Mouse (Mus musculus): ENCODE measurements at regions not wholly inside any gene's neighbourhood (a gene's known extent, or its start where the extent isn't known, plus 50 kb on each side); places are given as distances from the start of the nearest gene placed in this dataset.
A peak's percentile ranks its signal among the peaks of the same experiment; 100 is the strongest.

DNA sequence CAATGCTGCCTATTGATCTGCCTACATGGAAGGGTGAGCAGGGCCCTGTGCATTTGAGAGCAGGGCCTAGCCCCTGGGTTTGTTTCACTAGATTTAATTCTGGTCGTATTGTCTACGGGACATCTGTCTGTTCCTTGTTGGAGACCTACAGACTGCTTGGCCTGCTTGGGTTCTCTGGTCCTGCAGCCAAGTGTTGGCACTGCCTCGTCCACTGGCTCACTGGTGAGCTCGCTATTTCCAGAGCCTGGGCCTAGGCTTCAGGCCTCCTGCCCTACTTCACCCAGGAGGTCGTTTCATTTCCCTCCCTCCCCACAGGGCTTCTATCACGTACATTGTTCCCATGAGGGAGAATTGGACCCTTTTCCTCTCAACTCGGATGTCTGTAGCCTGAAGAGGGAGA is 62.2 kb upstream of the Blcap start:
- Histone ChIP-seq H3K4me2 (ENCODE audit: low read length) (no peak overlapping the region), H3K9ac (ENCODE audit: low read length) (no peak overlapping the region), H3K27me3 (replicated peaks; ENCODE audit: control insufficient read depth, insufficient read depth, low read length) (no peaks in the 10 kb centered on the region), H3K4me3 (ENCODE audit: low read depth, low read length) (no peak overlapping the region), H3K27ac (ENCODE audit: low read depth) (no peak overlapping the region), H3K36me3 (ENCODE audit: control insufficient read depth, insufficient read depth, low read length) (no peaks in the 10 kb centered on the region), H3K9me3 (ENCODE audit: control insufficient read depth, low read length) (no peaks in the 10 kb centered on the region), H3K4me1 (replicated peaks; ENCODE audit: control insufficient read depth, insufficient read depth, low read length) (0 out of 2 replicates have a peak, but pooled peaks cover 4% of the 10 kb centered on the region)
- ATAC-seq (replicated peaks; ENCODE audit: low FRiP score, low TSS enrichment, low read depth) (no peak), DNase-seq (ENCODE audit: low spot score) (no peak)
- WGBS, result 58% methylated on average over 7 of the region's 7 CpGs

DNA sequence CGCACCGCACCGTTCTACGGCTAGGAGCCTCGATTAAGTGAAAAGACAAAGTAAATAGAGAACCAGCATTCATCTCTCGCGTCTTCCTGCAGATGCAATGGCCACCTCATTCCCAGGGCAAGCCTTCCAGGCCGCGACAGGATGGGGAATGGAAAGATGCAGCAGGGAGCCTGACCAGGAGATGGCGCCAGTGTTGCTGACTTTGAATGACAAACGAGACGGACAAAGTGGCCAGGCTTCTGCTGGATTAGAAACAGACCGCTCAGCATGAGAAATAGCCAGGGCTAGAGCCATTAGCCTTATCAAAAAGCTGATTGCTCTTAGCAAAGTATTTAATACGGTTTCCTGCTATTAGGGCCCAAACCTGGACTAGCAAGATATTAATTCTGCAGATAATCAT is 64.6 kb upstream of the Blcap start:
- DNase-seq (ENCODE audit: low spot score), result peak; percentile 95
- H3K4me1 ChIP-seq (replicated peaks; ENCODE audit: control insufficient read depth, insufficient read depth, low read length), result 0 out of 2 replicates have a peak, but pooled peaks cover 4% of the 10 kb centered on the region
- WGBS, result 8% methylated on average over 14 of the region's 14 CpGs
- H3K4me2 ChIP-seq (ENCODE audit: low read length), result no peak overlapping the region
- H3K27ac ChIP-seq (ENCODE audit: low read depth), result no peak overlapping the region
- no peak for ATAC-seq (replicated peaks; ENCODE audit: low FRiP score, low TSS enrichment, low read depth)
- H3K27me3 ChIP-seq (replicated peaks; ENCODE audit: control insufficient read depth, insufficient read depth, low read length), result no peaks in the 10 kb centered on the region
- H3K9ac ChIP-seq (ENCODE audit: low read length), result no peak overlapping the region
- H3K9me3 ChIP-seq (ENCODE audit: control insufficient read depth, low read length), result no peaks in the 10 kb centered on the region
- H3K4me3 ChIP-seq (ENCODE audit: low read depth, low read length), result no peak overlapping the region
- H3K36me3 ChIP-seq (ENCODE audit: control insufficient read depth, insufficient read depth, low read length), result no peaks in the 10 kb centered on the region

GRCm38 (mm10) chr2:157640873-157641272 is 69.8 kb upstream of the Blcap start:
- Histone ChIP-seq H3K27ac (ENCODE audit: low read depth) (no peak overlapping the region), H3K4me1 (replicated peaks; ENCODE audit: control insufficient read depth, insufficient read depth, low read length) (no peaks in the 10 kb centered on the region), H3K36me3 (ENCODE audit: control insufficient read depth, insufficient read depth, low read length) (no peaks in the 10 kb centered on the region), H3K27me3 (replicated peaks; ENCODE audit: control insufficient read depth, insufficient read depth, low read length) (no peaks in the 10 kb centered on the region), H3K9ac (ENCODE audit: low read length) (no peak overlapping the region), H3K4me3 (ENCODE audit: low read depth, low read length) (no peak overlapping the region), H3K9me3 (ENCODE audit: control insufficient read depth, low read length) (no peaks in the 10 kb centered on the region), H3K4me2 (ENCODE audit: low read length) (no peak overlapping the region)
- DNase-seq (ENCODE audit: low spot score) (no peak), ATAC-seq (replicated peaks; ENCODE audit: low FRiP score, low TSS enrichment, low read depth) (no peak)
- 51% methylated on average over 4 of the region's 4 CpGs for WGBS

DNA sequence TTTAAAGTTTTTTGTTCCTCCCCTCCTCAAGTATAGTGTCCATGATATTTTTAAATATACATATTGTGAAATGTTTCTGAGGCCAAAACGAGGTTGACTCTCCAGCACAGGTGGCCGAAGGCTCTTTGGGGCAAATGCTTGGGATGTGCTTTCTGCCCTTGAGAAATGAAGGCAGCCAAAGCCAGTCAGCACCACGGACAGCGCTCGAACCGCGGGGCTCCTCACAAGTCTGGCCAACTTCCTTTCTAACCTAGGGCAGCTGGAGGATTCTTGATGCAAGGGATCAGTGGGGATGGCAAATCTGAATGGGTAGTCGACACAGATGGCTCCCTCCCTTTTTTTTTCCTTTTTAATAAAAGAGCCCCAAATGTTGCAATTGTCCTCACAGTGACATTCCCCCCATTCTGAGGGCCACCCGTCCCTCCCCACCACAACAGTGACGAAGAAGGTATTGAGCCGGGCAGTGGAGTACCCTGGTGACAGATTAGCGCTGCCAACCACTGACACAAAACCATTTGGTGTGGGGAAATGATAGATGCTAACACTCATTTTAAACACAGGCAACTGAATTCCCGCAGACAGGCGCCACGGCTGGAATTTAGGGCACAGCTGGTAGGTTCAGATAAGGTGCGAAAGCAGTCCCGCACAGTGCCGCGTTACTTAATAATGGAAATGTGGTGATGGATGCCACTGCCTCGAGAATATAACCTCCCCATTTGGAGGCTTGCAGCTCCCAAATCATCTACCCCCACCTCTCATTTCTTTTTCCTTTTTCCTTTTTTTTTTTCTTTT is 73.4 kb upstream of the Ctnnbl1 start:
- Histone ChIP-seq H3K9me3 (ENCODE audit: control insufficient read depth, low read length) (no peaks in the 10 kb centered on the region), H3K4me3 (ENCODE audit: low read depth, low read length) (no peak overlapping the region), H3K4me2 (ENCODE audit: low read length) (no peak overlapping the region), H3K4me1 (replicated peaks; ENCODE audit: control insufficient read depth, insufficient read depth, low read length) (no peaks in the 10 kb centered on the region), H3K9ac (ENCODE audit: low read length) (no peak overlapping the region), H3K36me3 (ENCODE audit: control insufficient read depth, insufficient read depth, low read length) (no peaks in the 10 kb centered on the region), H3K27me3 (replicated peaks; ENCODE audit: control insufficient read depth, insufficient read depth, low read length) (no peaks in the 10 kb centered on the region), H3K27ac (ENCODE audit: low read depth) (no peak overlapping the region)
- ATAC-seq (replicated peaks; ENCODE audit: low FRiP score, low TSS enrichment, low read depth) (no peak), DNase-seq (ENCODE audit: low spot score) (peak; percentile 95)
- 18% methylated on average over 20 of the region's 20 CpGs for WGBS

DNA sequence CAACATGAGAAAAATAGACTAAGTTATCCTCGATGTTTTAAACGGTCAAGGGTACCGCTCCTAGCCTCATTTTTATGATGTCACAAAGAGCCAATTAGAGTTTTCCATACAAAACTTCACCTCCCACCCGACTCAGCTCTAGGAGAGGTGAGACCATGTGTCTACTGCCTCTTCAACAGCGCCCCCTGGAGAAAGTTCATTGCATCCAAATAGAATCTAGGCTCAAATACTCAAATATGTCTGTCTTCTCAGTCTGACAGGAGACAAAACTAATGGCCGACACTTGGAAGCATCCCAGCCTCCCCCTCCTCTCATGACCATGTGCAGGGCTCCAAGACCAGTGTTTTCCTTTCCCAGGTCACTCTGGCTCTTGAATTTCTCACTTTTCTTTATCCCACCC is 72.7 kb upstream of the Ctnnbl1 start:
- ATAC-seq (replicated peaks; ENCODE audit: low FRiP score, low TSS enrichment, low read depth) (no peak), DNase-seq (ENCODE audit: low spot score) (no peak)
- WGBS, result 48% methylated on average over 6 of the region's 6 CpGs
- Histone ChIP-seq H3K27me3 (replicated peaks; ENCODE audit: control insufficient read depth, insufficient read depth, low read length) (no peaks in the 10 kb centered on the region), H3K4me2 (ENCODE audit: low read length) (no peak overlapping the region), H3K9ac (ENCODE audit: low read length) (no peak overlapping the region), H3K4me3 (ENCODE audit: low read depth, low read length) (no peak overlapping the region), H3K36me3 (ENCODE audit: control insufficient read depth, insufficient read depth, low read length) (no peaks in the 10 kb centered on the region), H3K4me1 (replicated peaks; ENCODE audit: control insufficient read depth, insufficient read depth, low read length) (no peaks in the 10 kb centered on the region), H3K9me3 (ENCODE audit: control insufficient read depth, low read length) (no peaks in the 10 kb centered on the region), H3K27ac (ENCODE audit: low read depth) (no peak overlapping the region)

DNA sequence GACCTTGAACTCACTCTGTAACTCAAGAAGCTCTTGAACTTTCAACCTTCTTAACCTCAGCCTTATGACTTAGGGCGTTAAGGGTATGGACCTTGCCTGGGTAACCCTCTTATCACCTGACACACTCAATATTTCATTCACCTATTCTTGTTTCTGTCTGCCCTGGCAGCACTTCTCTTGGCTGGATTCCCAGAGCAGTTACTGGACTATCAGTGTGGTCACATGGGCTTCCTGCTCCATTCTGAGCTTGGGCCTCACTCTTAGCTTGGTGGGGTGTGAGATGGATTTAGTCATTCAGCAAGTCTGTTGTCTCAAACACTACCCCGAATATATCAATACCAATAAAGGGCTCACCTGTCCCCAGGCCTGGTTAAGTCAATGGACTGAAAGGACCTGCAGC is 67.0 kb upstream of the Ctnnbl1 start:
- H3K9me3 ChIP-seq (ENCODE audit: control insufficient read depth, low read length), result no peaks in the 10 kb centered on the region
- H3K4me3 ChIP-seq (ENCODE audit: low read depth, low read length), result no peak overlapping the region
- H3K27me3 ChIP-seq (replicated peaks; ENCODE audit: control insufficient read depth, insufficient read depth, low read length), result no peaks in the 10 kb centered on the region
- DNase-seq (ENCODE audit: low spot score), result no peak
- H3K4me1 ChIP-seq (replicated peaks; ENCODE audit: control insufficient read depth, insufficient read depth, low read length), result no peaks in the 10 kb centered on the region
- H3K27ac ChIP-seq (ENCODE audit: low read depth), result no peak overlapping the region
- WGBS, result 70% methylated on average over 2 of the region's 2 CpGs
- H3K36me3 ChIP-seq (ENCODE audit: control insufficient read depth, insufficient read depth, low read length), result no peaks in the 10 kb centered on the region
- no peak for ATAC-seq (replicated peaks; ENCODE audit: low FRiP score, low TSS enrichment, low read depth)
- H3K4me2 ChIP-seq (ENCODE audit: low read length), result no peak overlapping the region
- no peak overlapping the region for H3K9ac ChIP-seq (ENCODE audit: low read length)

GRCm38 (mm10) chr2:157674906-157675305 is 62.3 kb upstream of the Ctnnbl1 start:
- H3K27me3 ChIP-seq (replicated peaks; ENCODE audit: control insufficient read depth, insufficient read depth, low read length), result no peaks in the 10 kb centered on the region
- no peaks in the 10 kb centered on the region for H3K9me3 ChIP-seq (ENCODE audit: control insufficient read depth, low read length)
- H3K36me3 ChIP-seq (ENCODE audit: control insufficient read depth, insufficient read depth, low read length), result no peaks in the 10 kb centered on the region
- 40% methylated on average over 19 of the region's 19 CpGs for WGBS
- DNase-seq (ENCODE audit: low spot score), result no peak
- no peak overlapping the region for H3K27ac ChIP-seq (ENCODE audit: low read depth)
- H3K4me2 ChIP-seq (ENCODE audit: low read length), result no peak overlapping the region
- H3K4me1 ChIP-seq (replicated peaks; ENCODE audit: control insufficient read depth, insufficient read depth, low read length), result no peaks in the 10 kb centered on the region
- no peak overlapping the region for H3K9ac ChIP-seq (ENCODE audit: low read length)
- H3K4me3 ChIP-seq (ENCODE audit: low read depth, low read length), result no peak overlapping the region
- no peak for ATAC-seq (replicated peaks; ENCODE audit: low FRiP score, low TSS enrichment, low read depth)

- Histone ChIP-seq H3K4me3 (ENCODE audit: low read depth, low read length) (no peak overlapping the region), H3K9me3 (ENCODE audit: control insufficient read depth, low read length) (no peaks in the 10 kb centered on the region), H3K4me1 (replicated peaks; ENCODE audit: control insufficient read depth, insufficient read depth, low read length) (no peaks in the 10 kb centered on the region), H3K9ac (ENCODE audit: low read length) (no peak overlapping the region), H3K4me2 (ENCODE audit: low read length) (no peak overlapping the region), H3K27me3 (replicated peaks; ENCODE audit: control insufficient read depth, insufficient read depth, low read length) (no peaks in the 10 kb centered on the region), H3K27ac (ENCODE audit: low read depth) (no peak overlapping the region), H3K36me3 (ENCODE audit: control insufficient read depth, insufficient read depth, low read length) (no peaks in the 10 kb centered on the region)
- no peak for DNase-seq (ENCODE audit: low spot score)
- WGBS, result 33% methylated on average over 10 of the region's 10 CpGs
- no peak for ATAC-seq (replicated peaks; ENCODE audit: low FRiP score, low TSS enrichment, low read depth)
These were observed 60.6 kb upstream of the Ctnnbl1 start for GRCm38 (mm10) chr2:157676396-157677176.
